Mouse (Mus musculus) right cerebral cortex, adult 18-20 months (tissue): ENCODE measurements around the gene Tmem98.

ENCODE experiments used
- DNase-seq: peaks from one replicate; pipeline ENCODE4 v3.0.0; 2022; ENCODE audit warnings: mixed read lengths

Gene Tmem98

DNA sequence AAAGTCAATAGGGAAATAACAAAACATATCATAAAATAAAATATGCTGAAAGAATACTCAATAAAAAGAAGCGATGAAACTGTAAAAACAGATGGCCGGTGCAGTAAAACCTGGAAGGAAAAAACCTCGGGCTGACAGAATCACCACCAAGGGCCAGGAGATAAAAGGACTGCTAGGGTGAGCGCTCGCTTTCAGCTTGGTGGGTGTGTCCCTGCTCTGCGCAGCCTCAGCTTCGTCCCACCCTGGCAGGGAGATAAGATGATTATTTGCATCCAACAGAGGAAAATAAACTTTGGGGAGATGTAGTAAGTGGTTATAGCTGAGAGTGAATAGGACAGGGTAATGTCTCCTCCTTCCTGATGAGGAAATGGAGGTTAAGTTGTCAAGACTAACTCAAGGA, 44.9 kb downstream of the Tmem98 start:
- no peak for DNase-seq

DNA sequence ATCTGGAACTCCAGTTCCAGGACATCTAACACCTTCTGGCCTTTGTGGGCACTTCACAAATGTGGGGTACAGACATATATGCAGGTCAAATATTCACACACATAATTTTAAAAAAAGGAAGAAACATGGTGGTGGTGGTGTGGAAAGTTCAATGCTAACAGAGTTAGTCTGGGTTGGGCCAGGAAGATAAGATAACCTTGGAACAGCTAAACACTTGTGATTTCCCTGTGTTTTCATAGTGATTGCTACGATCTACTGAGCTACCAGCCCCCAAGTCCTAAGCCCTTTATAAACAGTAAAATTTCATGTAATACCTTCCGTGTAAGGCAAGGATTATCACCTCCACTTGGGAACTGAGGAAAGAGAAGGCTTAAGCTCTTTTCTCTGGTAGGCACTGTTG, 46.9 kb downstream of the Tmem98 start:
- DNase-seq, result no peak

DNA sequence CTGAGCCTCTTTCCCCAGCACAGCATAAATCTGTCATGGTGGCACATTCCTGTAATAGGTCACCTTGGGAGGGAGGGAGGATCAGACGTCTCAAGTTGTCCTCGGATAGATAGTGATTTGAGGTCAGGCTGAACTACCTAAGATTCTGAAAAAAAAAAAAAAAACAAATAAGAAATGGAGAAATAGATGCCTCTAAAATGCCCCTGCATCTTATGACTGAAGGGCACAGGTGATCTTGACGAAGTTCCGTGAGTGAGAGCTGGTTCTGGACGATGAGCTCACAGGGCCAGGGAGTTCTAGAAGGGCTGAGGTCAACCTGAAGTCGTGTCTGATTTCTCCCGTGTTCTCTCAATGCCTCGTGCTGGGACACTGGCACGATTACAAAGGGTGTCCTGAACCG, 48.1 kb downstream of the Tmem98 start, which contains the start of gene Spaca3:
Gene Spaca3 (plus strand): TSS at position 301 of the 400 bp plus-strand sequence.
- no peak for DNase-seq

DNA sequence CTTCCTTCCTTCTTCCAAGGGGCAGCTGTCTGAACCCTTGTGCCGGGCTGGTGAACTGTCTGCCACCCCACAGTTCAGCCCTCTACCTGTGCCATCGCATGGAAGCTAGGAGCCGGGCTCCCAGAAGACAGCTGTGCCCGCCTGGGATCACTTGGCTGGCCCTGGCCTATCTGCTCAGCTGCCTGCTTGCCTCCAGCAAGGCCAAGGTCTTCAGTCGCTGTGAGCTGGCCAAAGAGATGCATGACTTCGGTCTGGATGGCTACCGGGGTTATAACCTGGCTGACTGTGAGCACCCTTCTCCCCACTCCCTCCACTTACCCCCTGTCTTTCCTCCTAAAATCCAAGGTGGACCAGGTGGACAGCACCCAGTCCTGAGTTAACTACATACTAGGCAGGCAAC, 53.0 kb downstream of the Tmem98 start:
- no peak for DNase-seq

DNA sequence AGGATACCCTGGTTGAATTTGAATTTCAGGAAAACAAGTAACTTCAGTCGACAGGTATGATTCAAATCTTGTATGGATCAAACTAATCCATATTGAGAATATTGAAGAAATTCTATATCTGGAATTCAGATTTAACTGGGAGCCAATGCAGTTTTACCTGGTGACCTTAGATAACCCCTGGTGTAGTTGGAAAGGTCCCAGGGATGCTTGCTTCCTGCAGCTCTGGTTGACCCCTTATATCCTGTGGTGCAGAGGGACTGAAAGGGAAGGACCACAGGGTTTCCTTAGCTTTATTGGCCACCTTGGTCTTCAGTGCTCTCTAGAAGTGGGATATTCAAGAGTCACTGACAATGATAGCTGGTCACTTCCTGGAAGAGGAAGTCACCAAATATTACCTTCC, 58.1 kb downstream of the Tmem98 start:
- DNase-seq, result no peak
